Mouse (Mus musculus) CH12F3 (cell line): ENCODE results near the gene Olfr618.
"Not testable (repeated sequence)": the region's sequence is repeated elsewhere in the genome, so short reads cannot be mapped to it uniquely, and the experiment has no call there.

Experiments
- in situ Hi-C: fragments of 300-500 bp; cut with MboI; formaldehyde crosslinking; loops from 2 replicates; pipeline ENCODE4 v1.14.3; 2020; ENCODE audit warnings: low sequenced_read_pairs

Olfr618 gene

GRCm38 (mm10) chr7:103589803-103590202, at the start of gene Olfr618:
Gene Olfr618, plus strand, starts transcription at chr7:103590103.
- in situ Hi-C loops: no loop called here

GRCm38 (mm10) chr7:103542617-103543016, 47.3 kb upstream of the Olfr618 start, which contains the start of gene Olfr612:
Gene Olfr612, minus strand, starts transcription at chr7:103542717.
- in situ Hi-C loops: not testable (repeated sequence)

- in situ Hi-C loops: no loop called here
These were observed 42.1 kb upstream of the Olfr618 start, which contains the start of gene Olfr613 for GRCm38 (mm10) chr7:103547774-103548173. Gene Olfr613, plus strand, starts transcription at chr7:103548074.

DNA sequence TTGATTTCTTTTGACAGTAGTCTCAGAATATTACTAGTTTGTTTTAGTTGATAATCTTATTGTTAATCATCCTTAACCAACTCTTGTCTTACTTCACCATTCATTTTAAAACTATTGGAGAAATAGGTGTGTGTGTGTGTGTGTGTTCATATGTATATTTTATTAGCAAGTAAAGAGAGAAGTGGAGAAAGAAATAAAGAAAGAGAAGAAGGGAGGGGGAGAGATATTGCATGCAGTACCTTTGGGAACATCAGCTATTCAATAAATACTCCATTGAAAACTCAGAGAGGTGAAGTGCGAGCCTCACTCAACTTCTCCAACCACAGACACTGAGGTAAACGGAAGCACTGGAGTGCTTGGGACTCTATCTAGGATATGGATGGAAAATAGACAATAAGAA, 34.1 kb upstream of the Olfr618 start, which contains the start of gene Olfr615:
TSS of gene Olfr615 (plus strand) at position 301 of the 400 bp plus-strand sequence.
- in situ Hi-C loops: no loop called here

- in situ Hi-C loops: no loop called here
These were observed 20.9 kb upstream of the Olfr618 start, which contains the start of gene Olfr616 for GRCm38 (mm10) chr7:103569043-103569442. Gene Olfr616, minus strand, starts transcription at chr7:103569143.

DNA sequence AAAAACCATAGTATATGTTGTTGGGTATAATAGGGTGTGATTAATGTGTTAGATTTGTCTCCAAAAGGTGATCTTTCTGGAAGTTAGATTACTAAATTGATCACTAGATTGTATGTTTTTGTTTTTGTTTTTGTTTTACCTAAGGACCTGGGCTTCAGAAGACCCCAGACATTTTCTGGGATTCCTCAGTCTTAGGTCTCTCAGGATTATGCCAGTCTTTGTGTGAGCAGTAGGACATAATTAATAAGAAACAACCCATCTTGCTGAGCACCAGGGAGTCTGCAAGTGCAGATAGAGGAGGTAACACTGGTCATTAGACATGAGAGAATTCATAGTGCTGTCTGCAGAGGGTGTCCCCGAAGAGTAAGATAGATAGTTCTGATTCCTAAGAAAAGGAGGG, 17.1 kb upstream of the Olfr618 start, which contains the start of gene Olfr617:
TSS of gene Olfr617 (plus strand) at position 301 of the 400 bp plus-strand sequence.
- in situ Hi-C loops: no loop called here

DNA sequence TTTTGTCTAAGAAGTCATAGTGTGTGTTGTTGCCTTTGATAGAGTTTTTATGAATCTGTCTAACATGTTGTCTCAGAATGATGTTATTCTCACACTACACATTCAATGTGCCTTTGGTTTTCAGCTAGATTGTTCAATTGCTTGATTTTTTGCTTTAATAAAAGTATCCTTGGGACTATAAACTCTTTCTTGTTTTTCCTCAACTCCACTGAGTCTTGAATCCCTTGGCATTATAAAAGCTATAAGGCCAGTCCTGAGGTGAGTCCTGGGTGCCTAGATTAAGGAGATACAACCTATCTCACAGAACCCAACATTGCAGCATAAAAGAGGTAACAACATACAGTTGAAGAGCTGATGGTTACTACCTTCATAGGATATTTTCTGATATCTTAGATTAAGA, 10.4 kb downstream of the Olfr618 start, which contains the start of gene Olfr619:
TSS of gene Olfr619 (plus strand) at position 301 of the 400 bp plus-strand sequence.
- in situ Hi-C loops: no loop called here

- in situ Hi-C loops: no loop called here
These were observed 17.5 kb downstream of the Olfr618 start for GRCm38 (mm10) chr7:103607425-103607824.

DNA sequence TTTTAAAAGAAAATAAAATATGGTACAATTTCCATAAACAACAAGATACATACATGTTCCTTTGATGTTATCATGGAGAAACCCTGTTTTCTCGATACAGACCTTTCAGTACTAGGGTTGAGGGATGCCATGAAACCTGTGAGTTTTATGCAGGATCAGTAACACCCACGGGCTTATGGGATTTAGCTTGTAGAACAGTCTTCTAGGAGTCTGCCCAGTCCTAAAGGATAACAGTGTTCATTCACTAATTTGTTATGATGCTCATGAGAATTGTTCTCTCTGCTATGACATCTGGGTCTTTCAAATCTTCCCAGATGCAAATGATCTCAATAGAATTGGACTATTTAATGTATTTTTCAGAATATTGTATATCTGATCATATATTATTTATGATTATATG, 22.5 kb downstream of the Olfr618 start, which contains the start of gene Olfr620:
TSS of gene Olfr620 (minus strand) at position 101 of the 400 bp plus-strand sequence.
- in situ Hi-C loops: no loop called here

GRCm38 (mm10) chr7:103636795-103637194, 46.9 kb downstream of the Olfr618 start:
- in situ Hi-C loops: no loop called here

DNA sequence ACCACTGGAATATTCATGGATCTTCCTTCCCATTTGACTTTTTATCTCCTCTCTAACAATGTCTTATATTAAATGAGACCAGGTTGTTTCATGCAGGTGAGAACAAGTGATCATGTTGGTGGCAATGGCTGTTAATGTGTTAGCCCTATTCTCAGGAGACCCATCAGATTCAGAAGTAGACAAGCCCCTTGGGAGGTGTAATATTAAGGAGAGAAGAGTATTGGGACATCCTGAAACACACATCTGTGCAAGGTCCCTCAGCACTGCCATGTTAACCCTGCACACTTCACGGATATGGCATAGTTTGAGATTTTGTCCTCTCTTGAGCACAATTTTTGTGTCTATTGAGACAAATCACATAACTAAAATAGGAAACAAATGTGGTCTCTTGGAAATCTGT, 52.7 kb downstream of the Olfr618 start, which contains the start of gene Olfr622:
TSS of gene Olfr622 (minus strand) at position 101 of the 400 bp plus-strand sequence.
- in situ Hi-C loops: no loop called here

GRCm38 (mm10) chr7:103644070-103644469, 54.2 kb downstream of the Olfr618 start:
- in situ Hi-C loops: no loop called here
